Mouse (Mus musculus) limb, embryonic 14.5 days (tissue): ENCODE data around the gene Cfap299. TPM values are rescaled to one million over a fixed set of nuclear protein-coding genes. Genes with fewer than 3 reads are reported as not detected.

Experiments used
- ATAC-seq: fragments of 200-750 bp; cut with Nextera tagmentation; 2 replicates; pipeline ENCODE4 v1.8.0; 2017; ENCODE audit warnings: low read depth, moderate number of reproducible peaks, moderate TSS enrichment; ENCODE audit not compliant: low FRiP score
- DNase-seq: peaks from one replicate; pipeline ENCODE4 v3.0.0-alpha.2; 2015; ENCODE audit warnings: low spot score
- H3K27ac ChIP-seq: fragments of 300-500 bp; sonication (generic); replicated peaks from 2 replicates; pipeline ENCODE4 v1.5.1; 2014; ENCODE audit warnings: low read depth, mild to moderate bottlenecking, low read length, moderate library complexity, mixed read lengths
- H3K27me3 ChIP-seq: fragments of 300-500 bp; sonication (generic); 2 replicates; pipeline ENCODE4 v1.6.1; 2014; ENCODE audit warnings: low read length, mixed read lengths; ENCODE audit not compliant: control insufficient read depth, insufficient read depth
- H3K36me3 ChIP-seq: fragments of 300-500 bp; sonication (generic); 2 replicates; pipeline ENCODE4 v1.6.1; 2014; ENCODE audit warnings: mild to moderate bottlenecking, low read length, moderate library complexity, mixed read lengths; ENCODE audit not compliant: control insufficient read depth, insufficient read depth
- H3K4me1 ChIP-seq: fragments of 300-500 bp; sonication (generic); 2 replicates; pipeline ENCODE4 v1.6.1; 2014; ENCODE audit warnings: antibody characterized with exemption, low read length, mixed read lengths; ENCODE audit not compliant: control insufficient read depth, insufficient read depth
- H3K4me2 ChIP-seq: fragments of 300-500 bp; sonication (generic); replicated peaks from 2 replicates; pipeline ENCODE4 v1.6.1; 2014; ENCODE audit warnings: low read depth, mild to moderate bottlenecking, low read length, moderate library complexity; ENCODE audit not compliant: severe bottlenecking
- H3K4me3 ChIP-seq: fragments of 300-500 bp; sonication (generic); replicated peaks from 2 replicates; pipeline ENCODE4 v1.5.1; 2014; ENCODE audit warnings: low read length
- H3K9ac ChIP-seq: fragments of 300-500 bp; sonication (generic); 2 replicates; pipeline ENCODE4 v1.6.1; 2014; ENCODE audit warnings: mild to moderate bottlenecking, low read depth, low read length, moderate library complexity; ENCODE audit not compliant: severe bottlenecking
- H3K9me3 ChIP-seq: fragments of 300-500 bp; sonication (generic); 2 replicates; pipeline ENCODE4 v1.6.1; 2016; ENCODE audit warnings: low read length; ENCODE audit not compliant: control insufficient read depth
- POLR2A ChIP-seq: fragments of 200-500 bp; IDR thresholded peaks from 2 replicates; pipeline ENCODE4 v1.8.0; 2012; ENCODE audit warnings: inconsistent platforms, mild to moderate bottlenecking, moderate library complexity, borderline replicate concordance; ENCODE audit not compliant: insufficient read depth, insufficient read length; ENCODE audit errors: extremely low read depth
- WGBS: fragments of 180-500 bp; shearing (Covaris S2); extraction: QIAGEN DNeasy Blood & Tissue Kit; methylation state at CpG from one replicate; pipeline ENCODE4 v1.1.7; 2014; 5-methylcytosine and 5-hydroxymethylcytosine counted together
- polyA plus RNA-seq, 2 experiments: library from polyadenylated mRNA; depleted of rRNA in 1 of 2; stranded (reverse) in 1 of 2; unstranded in 1 of 2; fragments of >200 nt; fragmentation: Nextera tagmentation in 1 of 2; extraction: Ambion mirVana in 1 of 2; gene quantifications; 2 replicates each; pipeline versions ENCODE4 v1.2.1 to v1.2.3; 2012 to 2014

Cfap299 gene
- polyA plus RNA-seq, 2 experiments: 0.15 to 0.74 TPM

DNA sequence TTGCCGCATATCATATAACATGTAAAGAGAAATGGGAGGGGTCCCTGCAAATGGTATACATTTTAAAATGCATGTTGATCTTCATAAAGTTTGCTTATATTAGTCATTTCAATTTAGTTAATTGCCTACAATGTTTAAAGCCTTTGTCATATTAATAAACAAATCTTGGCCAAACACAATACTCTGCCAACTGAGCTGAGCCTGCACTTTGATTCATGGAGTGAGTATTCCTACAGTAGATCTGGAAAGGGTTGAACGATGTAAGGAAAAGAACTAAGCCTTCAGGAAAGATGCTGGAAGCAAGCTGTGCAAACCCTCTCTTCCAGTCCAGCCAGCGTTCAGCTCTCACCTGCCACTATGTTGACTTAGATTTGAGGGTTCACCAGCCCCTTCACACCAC, 252.9 kb downstream of the Cfap299 start:
- DNase-seq (no peak), ATAC-seq (no peak)
- H3K4me2 ChIP-seq: no peak overlapping the region
- H3K36me3 ChIP-seq: no peaks in the 10 kb centered on the region
- no peak overlapping the region for H3K4me3 ChIP-seq
- no peaks in the 10 kb centered on the region for H3K27me3 ChIP-seq
- H3K9me3 ChIP-seq: no peaks in the 10 kb centered on the region
- no peak for TF ChIP-seq POLR2A
- WGBS: 82% methylated on average over 3 of the region's 3 CpGs
- H3K27ac ChIP-seq: no peak overlapping the region
- peaks cover 4% of the 10 kb centered on the region; the same call in 1 of the 2 replicates for H3K4me1 ChIP-seq
- H3K9ac ChIP-seq: no peak overlapping the region

DNA sequence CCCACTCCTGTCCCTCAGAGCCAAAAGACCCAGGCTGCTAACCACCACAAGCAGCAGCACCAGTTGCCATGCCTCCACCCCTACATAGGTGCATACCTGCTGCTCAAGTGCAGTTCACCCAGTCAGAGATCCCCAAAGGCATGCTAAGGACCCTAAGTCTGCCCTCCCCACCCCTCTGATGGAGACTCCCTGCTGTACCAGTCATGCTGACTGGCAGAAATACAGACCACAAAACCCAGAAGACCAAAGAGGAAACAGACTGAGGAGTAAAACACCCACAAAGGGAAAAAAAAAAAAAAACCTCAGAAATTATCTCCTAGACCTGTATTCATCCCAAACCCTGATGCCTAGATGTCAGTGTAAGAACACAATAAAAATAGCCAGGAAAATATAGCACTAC, 256.8 kb downstream of the Cfap299 start:
- ATAC-seq (no peak), DNase-seq (no peak)
- Histone ChIP-seq H3K27me3 (no peaks in the 10 kb centered on the region), H3K36me3 (no peaks in the 10 kb centered on the region), H3K9me3 (no peaks in the 10 kb centered on the region), H3K4me3 (no peak overlapping the region), H3K4me1 (peaks cover 2% of the 10 kb centered on the region; the same call in 1 of the 2 replicates), H3K27ac (no peak overlapping the region), H3K4me2 (no peak overlapping the region), H3K9ac (no peak overlapping the region)
- TF ChIP-seq POLR2A: no peak

DNA sequence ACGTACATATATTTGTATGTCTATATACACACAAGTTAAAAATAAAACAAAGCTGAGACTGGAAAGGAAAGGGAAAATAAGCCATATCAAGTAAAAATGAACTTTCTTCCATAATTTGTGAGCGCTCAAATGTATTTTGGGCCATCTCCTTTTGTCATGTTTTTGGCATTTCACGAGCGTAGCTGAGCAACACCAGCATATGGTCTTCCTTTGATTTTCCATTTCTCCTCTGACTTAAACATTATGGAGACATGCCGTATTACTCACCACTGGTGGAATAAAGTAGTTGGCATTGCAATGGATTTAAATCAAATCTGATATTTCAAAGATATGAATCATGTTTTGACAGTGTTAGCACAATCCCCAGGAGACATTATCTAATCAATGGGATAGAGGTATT, 284.4 kb downstream of the Cfap299 start:
- WGBS: 87% methylated on average over 5 of the region's 5 CpGs
- ATAC-seq: no peak
- no peak for TF ChIP-seq POLR2A

DNA sequence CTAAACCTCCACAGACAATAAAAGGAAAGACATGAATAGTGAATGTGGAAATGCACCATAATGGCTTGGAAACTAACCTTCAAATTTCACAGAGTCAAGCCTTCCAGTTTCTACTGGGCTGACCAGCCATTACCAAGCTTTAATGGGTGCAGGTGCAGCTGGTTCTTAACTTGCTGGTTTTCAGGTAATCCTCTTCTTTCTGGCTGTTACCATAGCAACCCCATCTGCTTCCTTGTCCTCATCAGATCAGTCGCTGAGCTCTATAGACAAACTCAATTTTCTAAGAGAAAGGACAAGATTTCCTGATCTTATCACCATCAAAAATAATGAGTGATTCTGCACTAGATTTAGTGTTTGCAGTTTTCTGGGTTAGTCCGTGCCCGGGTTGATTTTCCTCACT, 287.8 kb downstream of the Cfap299 start:
- no peak overlapping the region for H3K27ac ChIP-seq
- H3K9ac ChIP-seq: no peak overlapping the region
- H3K4me3 ChIP-seq: no peak overlapping the region
- WGBS: 65% methylated on average over 3 of the region's 3 CpGs
- no peaks in the 10 kb centered on the region for H3K9me3 ChIP-seq
- ATAC-seq (no peak), DNase-seq (no peak)
- TF ChIP-seq POLR2A: no peak
- H3K4me2 ChIP-seq: no peak overlapping the region
- no peaks in the 10 kb centered on the region for H3K36me3 ChIP-seq
- H3K4me1 ChIP-seq: no peaks in the 10 kb centered on the region
- H3K27me3 ChIP-seq: no peaks in the 10 kb centered on the region

More for the DNA sequence above, 284.4 kb downstream of the Cfap299 start:
- no peaks in the 10 kb centered on the region for H3K9me3 ChIP-seq
- no peaks in the 10 kb centered on the region for H3K36me3 ChIP-seq
- no peak for DNase-seq
- no peak overlapping the region for H3K9ac ChIP-seq
- no peak overlapping the region for H3K27ac ChIP-seq
- no peaks in the 10 kb centered on the region for H3K4me1 ChIP-seq
- H3K4me3 ChIP-seq: no peak overlapping the region
- H3K4me2 ChIP-seq: no peak overlapping the region
- no peaks in the 10 kb centered on the region for H3K27me3 ChIP-seq

DNA sequence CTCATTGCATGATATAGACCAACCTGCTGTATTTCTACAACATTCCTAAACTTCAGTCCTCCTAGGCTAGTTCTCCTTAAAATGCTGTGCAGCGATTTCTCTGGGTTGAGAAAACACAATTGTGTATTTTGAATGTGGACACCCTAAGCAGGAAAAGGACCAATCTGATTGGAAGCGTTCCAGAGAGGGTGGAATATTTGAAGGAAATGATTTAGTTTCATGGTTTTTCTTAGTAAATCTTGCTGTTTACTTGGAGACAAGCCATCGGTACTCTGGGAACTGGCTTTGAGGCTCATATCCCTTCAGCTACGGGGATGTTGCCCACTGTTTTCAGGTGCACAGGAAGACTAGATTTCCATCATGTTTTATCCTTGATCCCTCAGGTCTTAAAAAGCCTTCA, 288.3 kb downstream of the Cfap299 start:
- ATAC-seq: no peak
- H3K4me1 ChIP-seq: no peaks in the 10 kb centered on the region

DNA sequence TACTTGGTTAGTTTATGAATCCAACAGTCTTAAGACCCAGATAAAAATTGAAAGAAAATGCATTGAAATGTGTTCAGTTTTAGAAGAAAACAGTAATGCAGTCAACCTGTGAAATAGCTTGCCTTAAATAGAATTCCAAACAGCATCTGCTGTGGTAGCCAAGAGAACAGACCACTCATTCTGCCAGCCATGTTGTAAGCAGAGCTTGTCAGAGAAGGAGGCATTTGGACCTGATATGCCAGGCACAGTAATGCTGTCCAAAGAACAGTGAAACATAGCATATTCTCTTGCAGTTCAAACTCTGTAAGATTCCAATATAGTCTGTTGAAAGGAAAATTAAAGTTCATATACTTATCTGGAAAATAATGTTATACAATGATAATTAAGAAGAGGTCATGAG, 321.2 kb downstream of the Cfap299 start:
- no peak for DNase-seq
- no peak overlapping the region for H3K4me3 ChIP-seq
- H3K4me2 ChIP-seq: no peak overlapping the region
- H3K9ac ChIP-seq: no peak overlapping the region
- no peaks in the 10 kb centered on the region for H3K27me3 ChIP-seq
- H3K9me3 ChIP-seq: no peaks in the 10 kb centered on the region
- TF ChIP-seq POLR2A: no peak
- H3K4me1 ChIP-seq: no peaks in the 10 kb centered on the region
- no peak for ATAC-seq
- H3K36me3 ChIP-seq: no peaks in the 10 kb centered on the region
- no peak overlapping the region for H3K27ac ChIP-seq

More for the DNA sequence above, 288.3 kb downstream of the Cfap299 start:
- WGBS: 75% methylated on average over 4 of the region's 4 CpGs
- H3K4me3 ChIP-seq: no peak overlapping the region
- no peaks in the 10 kb centered on the region for H3K9me3 ChIP-seq
- H3K36me3 ChIP-seq: no peaks in the 10 kb centered on the region
- DNase-seq: no peak
- H3K4me2 ChIP-seq: no peak overlapping the region
- no peak overlapping the region for H3K9ac ChIP-seq
- H3K27ac ChIP-seq: no peak overlapping the region
- TF ChIP-seq POLR2A: no peak
- H3K27me3 ChIP-seq: no peaks in the 10 kb centered on the region
